Mouse (Mus musculus): Measurements from ENCODE around the gene Maml2. TPM values are rescaled to one million over a fixed set of nuclear protein-coding genes. Genes with fewer than 3 reads are reported as not detected.

Maml2 gene
- polyA plus RNA-seq, 1 experiment from 2014 or later, result 3.1 TPM

DNA sequence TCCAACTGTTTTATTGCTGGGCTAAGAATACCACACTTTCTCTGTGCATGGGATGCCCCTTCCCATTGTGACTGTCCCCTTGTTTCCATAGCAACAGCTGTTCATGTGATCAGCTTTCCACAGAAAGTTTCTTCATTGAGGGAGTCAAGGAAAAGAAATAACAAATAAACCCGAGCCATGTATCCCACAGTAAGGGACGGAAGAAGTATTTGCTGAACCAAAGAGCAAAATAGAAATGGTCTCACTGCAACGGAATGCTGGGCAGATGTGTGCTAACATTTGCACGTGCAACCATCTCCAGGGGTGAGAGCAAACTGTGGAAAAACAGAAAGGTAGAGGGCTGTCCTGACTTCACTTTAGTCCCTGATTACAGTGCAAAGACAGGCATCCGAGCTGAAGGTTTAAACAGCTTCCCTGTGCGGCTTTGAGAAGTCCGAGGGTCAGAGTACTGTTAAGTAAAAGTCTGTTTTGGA, 156.9 kb downstream of the Maml2 start:
- no peak overlapping the region for H3K9ac ChIP-seq (ENCODE audit: low read depth, low read length)
- H3K4me2 ChIP-seq (replicated peaks; ENCODE audit: low read depth), result no peak overlapping the region
- no peaks in the 10 kb centered on the region for H3K36me3 ChIP-seq (ENCODE audit: control insufficient read depth, insufficient read depth)
- no peak for ATAC-seq
- no peaks in the 10 kb centered on the region for H3K9me3 ChIP-seq (ENCODE audit: control insufficient read depth)
- H3K27me3 ChIP-seq (replicated peaks; ENCODE audit: control insufficient read depth, insufficient read depth, low read length), result no peaks in the 10 kb centered on the region
- H3K4me3 ChIP-seq (ENCODE audit: low read depth, low read length), result no peak overlapping the region
- H3K4me1 ChIP-seq (replicated peaks; ENCODE audit: control insufficient read depth, insufficient read depth, low read length), result 0 out of 2 replicates have a peak, but pooled peaks cover 3% of the 10 kb centered on the region
- TF ChIP-seq CTCF (IDR thresholded peaks at IDR 0.05; ENCODE audit: low read depth), result no peak
- 22% methylated on average over 7 of the region's 7 CpGs for WGBS
- no peak overlapping the region for H3K27ac ChIP-seq (ENCODE audit: low read depth, low read length)

DNA sequence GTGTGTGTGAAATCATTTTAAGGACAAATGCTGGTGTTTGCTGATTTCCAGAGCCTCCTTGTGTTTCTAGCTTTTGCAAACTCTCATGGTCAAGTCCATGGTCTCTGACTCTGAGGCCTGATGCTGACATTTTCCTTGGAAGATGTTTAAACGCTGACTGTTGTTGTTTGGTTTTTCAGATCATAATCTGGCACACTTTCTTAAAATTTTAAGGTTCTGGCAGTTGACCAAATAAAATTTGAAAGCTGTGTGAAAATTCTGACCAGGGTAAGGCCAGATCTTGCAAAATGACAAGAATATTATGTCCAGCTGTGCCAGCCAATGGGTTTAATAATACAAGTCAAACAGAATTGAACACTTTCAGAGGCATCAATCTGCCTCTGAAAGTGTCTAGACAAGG, 157.5 kb downstream of the Maml2 start:
- Histone ChIP-seq H3K27ac (ENCODE audit: low read depth, low read length) (no peak overlapping the region), H3K4me1 (replicated peaks; ENCODE audit: control insufficient read depth, insufficient read depth, low read length) (0 out of 2 replicates have a peak, but pooled peaks cover 3% of the 10 kb centered on the region), H3K9ac (ENCODE audit: low read depth, low read length) (no peak overlapping the region), H3K4me2 (replicated peaks; ENCODE audit: low read depth) (no peak overlapping the region), H3K27me3 (replicated peaks; ENCODE audit: control insufficient read depth, insufficient read depth, low read length) (no peaks in the 10 kb centered on the region), H3K4me3 (ENCODE audit: low read depth, low read length) (no peak overlapping the region), H3K9me3 (ENCODE audit: control insufficient read depth) (no peaks in the 10 kb centered on the region), H3K36me3 (ENCODE audit: control insufficient read depth, insufficient read depth) (no peaks in the 10 kb centered on the region)
- WGBS, result 35% methylated on average over 1 of the region's 1 CpGs
- no peak for ATAC-seq
- no peak for TF ChIP-seq CTCF (IDR thresholded peaks at IDR 0.05; ENCODE audit: low read depth)

DNA sequence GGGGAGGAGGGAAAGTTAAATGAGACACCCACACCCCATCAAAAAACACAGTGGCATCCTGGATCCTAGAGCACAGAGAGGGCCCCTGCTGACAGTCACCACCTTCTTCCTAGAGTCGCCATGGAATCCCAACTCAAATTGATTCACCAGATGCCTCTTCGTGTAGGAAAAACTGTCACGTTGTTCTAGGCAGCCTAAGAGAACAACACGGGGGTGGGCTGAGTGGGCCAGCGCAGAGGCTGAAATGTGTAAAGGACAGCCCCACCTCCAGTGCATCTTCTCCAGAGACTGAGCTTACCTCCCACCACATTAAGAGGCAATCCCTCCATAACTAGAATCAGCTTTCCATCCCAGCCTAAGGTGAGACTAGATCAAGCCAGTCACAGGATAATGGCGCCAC, 160.0 kb downstream of the Maml2 start:
- Histone ChIP-seq H3K27me3 (replicated peaks; ENCODE audit: control insufficient read depth, insufficient read depth, low read length) (no peaks in the 10 kb centered on the region), H3K27ac (ENCODE audit: low read depth, low read length) (no peak overlapping the region), H3K36me3 (ENCODE audit: control insufficient read depth, insufficient read depth) (no peaks in the 10 kb centered on the region), H3K4me1 (replicated peaks; ENCODE audit: control insufficient read depth, insufficient read depth, low read length) (0 out of 2 replicates have a peak, but pooled peaks cover 3% of the 10 kb centered on the region), H3K4me2 (replicated peaks; ENCODE audit: low read depth) (no peak overlapping the region), H3K9me3 (ENCODE audit: control insufficient read depth) (no peaks in the 10 kb centered on the region), H3K4me3 (ENCODE audit: low read depth, low read length) (no peak overlapping the region), H3K9ac (ENCODE audit: low read depth, low read length) (no peak overlapping the region)
- no peak for TF ChIP-seq CTCF (IDR thresholded peaks at IDR 0.05; ENCODE audit: low read depth)
- no peak for ATAC-seq
- 86% methylated on average over 6 of the region's 6 CpGs for WGBS

DNA sequence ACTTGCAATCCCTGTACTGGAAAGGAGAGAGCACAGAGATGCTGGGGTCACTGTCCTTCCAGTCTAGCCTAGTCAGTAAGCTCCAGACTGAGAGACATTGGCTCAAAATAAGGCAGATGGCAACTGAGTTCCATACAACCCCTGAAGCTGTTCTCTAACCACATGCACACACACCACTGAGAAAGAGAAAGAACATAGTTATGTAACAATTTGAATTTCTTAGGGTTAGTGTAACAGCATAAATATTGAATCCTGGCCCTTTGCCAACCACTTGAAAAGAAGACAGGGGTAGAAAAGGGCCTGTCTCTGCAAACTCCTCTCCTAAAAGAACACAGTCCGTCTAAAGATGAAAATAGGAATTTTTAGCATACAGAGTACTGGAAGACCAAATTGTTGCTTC, 161.6 kb downstream of the Maml2 start:
- H3K9ac ChIP-seq (ENCODE audit: low read depth, low read length), result no peak overlapping the region

DNA sequence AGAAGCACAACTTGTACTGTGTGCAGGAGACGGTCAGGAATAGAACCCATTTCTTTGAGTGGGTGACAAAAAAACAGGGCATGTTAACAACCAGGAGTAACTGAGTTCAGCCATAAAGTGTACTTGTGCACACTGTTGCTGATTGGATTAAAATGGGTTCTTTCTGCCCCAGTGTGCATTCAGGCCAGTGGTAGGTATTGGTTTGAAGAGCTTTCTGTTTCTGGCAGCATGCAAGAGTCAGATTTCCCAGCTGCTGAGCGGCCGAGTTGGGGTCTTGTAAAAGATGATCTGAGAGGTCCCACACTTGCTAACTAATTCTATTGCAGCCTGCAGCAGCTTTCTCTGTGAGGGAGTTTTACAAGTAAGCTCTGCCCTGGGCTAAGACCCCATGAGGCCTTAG, 162.3 kb downstream of the Maml2 start:
- H3K36me3 ChIP-seq (ENCODE audit: control insufficient read depth, insufficient read depth), result no peaks in the 10 kb centered on the region
- 85% methylated on average over 3 of the region's 3 CpGs for WGBS
- H3K27ac ChIP-seq (ENCODE audit: low read depth, low read length), result no peak overlapping the region
- H3K4me1 ChIP-seq (replicated peaks; ENCODE audit: control insufficient read depth, insufficient read depth, low read length), result 0 out of 2 replicates have a peak, but pooled peaks cover 3% of the 10 kb centered on the region
- no peak overlapping the region for H3K4me2 ChIP-seq (replicated peaks; ENCODE audit: low read depth)
- TF ChIP-seq CTCF (IDR thresholded peaks at IDR 0.05; ENCODE audit: low read depth), result no peak
- no peaks in the 10 kb centered on the region for H3K9me3 ChIP-seq (ENCODE audit: control insufficient read depth)
- H3K27me3 ChIP-seq (replicated peaks; ENCODE audit: control insufficient read depth, insufficient read depth, low read length), result no peaks in the 10 kb centered on the region
- no peak for ATAC-seq
- no peak overlapping the region for H3K9ac ChIP-seq (ENCODE audit: low read depth, low read length)
- H3K4me3 ChIP-seq (ENCODE audit: low read depth, low read length), result no peak overlapping the region

More for the DNA sequence above, 161.6 kb downstream of the Maml2 start:
- ATAC-seq, result no peak
- Histone ChIP-seq H3K36me3 (ENCODE audit: control insufficient read depth, insufficient read depth) (no peaks in the 10 kb centered on the region), H3K27me3 (replicated peaks; ENCODE audit: control insufficient read depth, insufficient read depth, low read length) (no peaks in the 10 kb centered on the region), H3K4me2 (replicated peaks; ENCODE audit: low read depth) (no peak overlapping the region), H3K4me3 (ENCODE audit: low read depth, low read length) (no peak overlapping the region), H3K4me1 (replicated peaks; ENCODE audit: control insufficient read depth, insufficient read depth, low read length) (0 out of 2 replicates have a peak, but pooled peaks cover 3% of the 10 kb centered on the region), H3K27ac (ENCODE audit: low read depth, low read length) (no peak overlapping the region), H3K9me3 (ENCODE audit: control insufficient read depth) (no peaks in the 10 kb centered on the region)
- TF ChIP-seq CTCF (IDR thresholded peaks at IDR 0.05; ENCODE audit: low read depth), result no peak
- 69% methylated on average over 1 of the region's 1 CpGs for WGBS

DNA sequence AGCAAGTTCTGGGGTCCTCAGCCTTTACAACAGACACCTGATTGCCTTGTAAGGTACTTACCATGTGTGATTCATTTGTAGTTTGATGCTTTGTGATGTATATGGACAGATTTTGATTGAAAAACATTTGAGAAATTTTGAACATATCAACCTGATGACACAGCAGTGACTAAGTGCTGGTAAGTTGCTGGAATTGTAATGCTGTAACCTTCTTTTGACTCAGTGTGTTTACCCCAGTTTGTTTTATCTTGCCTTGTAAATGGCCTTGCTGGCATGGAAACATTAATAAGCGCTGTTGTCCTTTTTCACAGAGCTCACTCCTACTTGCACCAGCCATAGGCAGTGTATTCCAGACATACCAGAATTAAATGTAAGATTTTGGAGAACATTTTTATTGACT, 163.2 kb downstream of the Maml2 start:
- Histone ChIP-seq H3K9ac (ENCODE audit: low read depth, low read length) (no peak overlapping the region), H3K4me3 (ENCODE audit: low read depth, low read length) (no peak overlapping the region), H3K4me1 (replicated peaks; ENCODE audit: control insufficient read depth, insufficient read depth, low read length) (0 out of 2 replicates have a peak, but pooled peaks cover 3% of the 10 kb centered on the region), H3K27ac (ENCODE audit: low read depth, low read length) (no peak overlapping the region), H3K36me3 (ENCODE audit: control insufficient read depth, insufficient read depth) (no peaks in the 10 kb centered on the region), H3K9me3 (ENCODE audit: control insufficient read depth) (no peaks in the 10 kb centered on the region), H3K27me3 (replicated peaks; ENCODE audit: control insufficient read depth, insufficient read depth, low read length) (no peaks in the 10 kb centered on the region), H3K4me2 (replicated peaks; ENCODE audit: low read depth) (no peak overlapping the region)
- 89% methylated on average over 1 of the region's 1 CpGs for WGBS
- ATAC-seq, result no peak
- TF ChIP-seq CTCF (IDR thresholded peaks at IDR 0.05; ENCODE audit: low read depth), result no peak

Data from intestine, postnatal 0 days (tissue).